In the genomic region with DNA sequence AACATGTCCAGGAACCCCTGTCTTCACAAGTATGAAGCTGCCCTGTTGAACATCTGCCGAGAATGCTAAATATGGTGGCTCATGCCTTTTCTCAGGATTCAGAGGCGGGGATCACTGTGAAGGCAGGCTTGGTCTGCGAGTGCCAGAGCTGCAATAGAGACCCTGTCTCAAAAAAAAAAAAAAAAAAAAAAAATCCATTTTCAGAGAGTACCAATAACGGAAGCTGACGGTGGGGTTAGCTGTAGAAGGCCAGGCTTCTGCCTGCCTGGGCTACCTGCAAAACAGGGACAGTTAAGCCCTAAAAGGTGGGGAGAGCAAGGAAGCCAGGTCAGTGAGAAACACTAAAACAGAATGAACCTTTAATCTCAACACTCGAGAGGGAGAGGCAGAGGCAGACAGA, we compare ENCODE assay signal across 9 mouse cellular contexts. TPM values are rescaled to one million over a fixed set of nuclear protein-coding genes. Genes with fewer than 3 reads are reported as not detected.
DNase-seq lines count a peak whose midpoint lies in the region; ATAC-seq and TF ChIP-seq lines count a peak whose summit lies in the region.
"Had no signal": no experiment of that assay in that cellular context is flagged by ENCODE, and none has a peak within 500 bp of the region (broad histone marks: within the 10 kb centered on the region; RNA-seq: fewer than 3 reads in every experiment).

No protein-coding gene starts in this region.

- peak overlapping the region; percentile 60 for H3K4me2 ChIP-seq in heart, embryonic 11.5 days
- H3K4me2 ChIP-seq in forebrain, postnatal 0 days (ENCODE audit: low read depth): peak overlapping the region; percentile 63; the same call in 1 of the 2 replicates
- peak overlapping the region; percentile 74 for H3K4me2 ChIP-seq in liver, postnatal 0 days (ENCODE audit: low read depth, low read length)

- TF ChIP-seq POLR2A in ES-Bruce4 (IDR thresholded peaks at IDR 0.05; ENCODE audit: insufficient read depth, low read length): no peak

- H3K4me3 ChIP-seq in heart, embryonic 11.5 days (ENCODE audit: low read depth, low read length): peak overlapping the region; percentile 86
- H3K4me3 ChIP-seq in ES-Bruce4 (ENCODE audit: low read depth, low read length): peak overlapping the region; percentile 91
- H3K4me3 ChIP-seq in forebrain, postnatal 0 days (ENCODE audit: low read depth, low read length): peak overlapping the region; percentile 63
- peak overlapping the region; percentile 85 for H3K4me3 ChIP-seq in liver, postnatal 0 days (ENCODE audit: low read depth, low read length)

- TF ChIP-seq CTCF in ES-Bruce4 (IDR thresholded peaks at IDR 0.05; ENCODE audit: low read depth, low read length): no peak
- no peak for TF ChIP-seq CTCF in forebrain, postnatal 0 days (IDR thresholded peaks at IDR 0.05; ENCODE audit: low read depth)
- no peak for TF ChIP-seq CTCF in liver, postnatal 0 days (IDR thresholded peaks at IDR 0.05; ENCODE audit: low read depth)

- no peak overlapping the region for H3K27ac ChIP-seq in heart, embryonic 11.5 days (ENCODE audit: low read depth, low read length)
- peak overlapping the region; percentile 60; the same call in 1 of the 2 replicates for H3K27ac ChIP-seq in ES-Bruce4 (ENCODE audit: insufficient read depth, low read length)
- no peak overlapping the region for H3K27ac ChIP-seq in forebrain, postnatal 0 days (ENCODE audit: low read depth, low read length)
- no peak overlapping the region for H3K27ac ChIP-seq in liver, postnatal 0 days (ENCODE audit: low read depth)

- peaks cover 18% of the 10 kb centered on the region for H3K36me3 ChIP-seq in heart, embryonic 11.5 days (ENCODE audit: control insufficient read depth, insufficient read depth, low read length)
- peaks cover 38% of the 10 kb centered on the region for H3K36me3 ChIP-seq in ES-Bruce4 (ENCODE audit: control insufficient read depth, insufficient read depth, low read length, poor library complexity, severe bottlenecking)
- peaks cover 21% of the 10 kb centered on the region for H3K36me3 ChIP-seq in forebrain, postnatal 0 days (ENCODE audit: insufficient read depth)
- H3K36me3 ChIP-seq in liver, postnatal 0 days (replicated peaks; ENCODE audit: insufficient read depth, low read length): peaks cover 28% of the 10 kb centered on the region

- no peaks in the 10 kb centered on the region for H3K9me3 ChIP-seq in heart, embryonic 11.5 days (replicated peaks; ENCODE audit: control insufficient read depth, low read length)
- H3K9me3 ChIP-seq in ES-Bruce4 (replicated peaks; ENCODE audit: control insufficient read depth, insufficient read depth, low read length, poor library complexity, severe bottlenecking): no peaks in the 10 kb centered on the region
- no peaks in the 10 kb centered on the region for H3K9me3 ChIP-seq in forebrain, postnatal 0 days (ENCODE audit: low read length)
- H3K9me3 ChIP-seq in liver, postnatal 0 days (ENCODE audit: low read length): no peaks in the 10 kb centered on the region

- no peak for ATAC-seq in heart, embryonic 11.5 days (replicated peaks; ENCODE audit: insufficient number of reproducible peaks, low FRiP score, low TSS enrichment)
- ATAC-seq in forebrain, postnatal 0 days: no peak
- ATAC-seq in liver, postnatal 0 days: no peak
- no peak for ATAC-seq in megakaryocyte-erythroid progenitor cell, adult 5-6 weeks (replicated peaks; ENCODE audit: low FRiP score, low TSS enrichment, poor library complexity, severe bottlenecking)

- no peak for TF ChIP-seq EP300 in ES-Bruce4 (IDR thresholded peaks at IDR 0.05; ENCODE audit: insufficient read depth, low read depth, low read length)
- no peak for TF ChIP-seq EP300 in liver, postnatal 0 days (IDR thresholded peaks at IDR 0.05; ENCODE audit: low read depth)

- H3K27me3 ChIP-seq in heart, embryonic 11.5 days (ENCODE audit: control insufficient read depth, insufficient read depth, low read length): no peaks in the 10 kb centered on the region
- no peaks in the 10 kb centered on the region for H3K27me3 ChIP-seq in ES-Bruce4 (ENCODE audit: control insufficient read depth, insufficient read depth, low read length, poor library complexity, severe bottlenecking)
- no peaks in the 10 kb centered on the region for H3K27me3 ChIP-seq in forebrain, postnatal 0 days (ENCODE audit: insufficient read depth, low read length)
- no peaks in the 10 kb centered on the region for H3K27me3 ChIP-seq in liver, postnatal 0 days (ENCODE audit: insufficient read depth, low read length)

- peak overlapping the region; percentile 81; the same call in 1 of the 2 replicates for H3K9ac ChIP-seq in heart, embryonic 11.5 days (ENCODE audit: low read depth, low read length)
- peak overlapping the region; percentile 97 for H3K9ac ChIP-seq in ES-Bruce4 (ENCODE audit: low read depth, poor library complexity, severe bottlenecking)
- no peak overlapping the region for H3K9ac ChIP-seq in forebrain, postnatal 0 days
- H3K9ac ChIP-seq in liver, postnatal 0 days (replicated peaks): no peak overlapping the region

- 86% methylated on average over 6 of the region's 6 CpGs for WGBS in heart, embryonic 11.5 days (ENCODE audit: insufficient replicate concordance)
- 90% methylated on average over 6 of the region's 6 CpGs for WGBS in forebrain, postnatal 0 days
- 73% methylated on average over 6 of the region's 6 CpGs for whole genome bisulfite sequencing in liver, postnatal 0 days (ENCODE audit: insufficient replicate concordance)

- H3K4me1 ChIP-seq in heart, embryonic 11.5 days (ENCODE audit: control insufficient read depth, insufficient read depth, low read length): peaks cover 10% of the 10 kb centered on the region
- H3K4me1 ChIP-seq in ES-Bruce4 (ENCODE audit: control insufficient read depth, insufficient read depth, low read length): peaks cover 2% of the 10 kb centered on the region
- 0 out of 2 replicates have a peak, but pooled peaks cover 2% of the 10 kb centered on the region for H3K4me1 ChIP-seq in forebrain, postnatal 0 days (ENCODE audit: insufficient read depth)
- peaks cover 11% of the 10 kb centered on the region for H3K4me1 ChIP-seq in liver, postnatal 0 days (ENCODE audit: insufficient read depth)

- DNase-seq in heart, adult 9 months (ENCODE audit: low spot score in 2 of 2): no peak
- no peak for DNase-seq in forebrain, postnatal 0 days
- DNase-seq in liver, postnatal 0 days: no peak
- no peak for DNase-seq in thymus, postnatal 14 days
- DNase-seq in lung, postnatal 25 days (ENCODE audit: low spot score): no peak
- DNase-seq: kidney, postnatal 4 days had no signal

RNA-seq across cellular contexts. Expression of a gene that starts 0.8 kb away (rescaled TPM):
- polyA plus RNA-seq in heart, embryonic 11.5 days (2014; fragmentation: Nextera tagmentation; extraction: Ambion mirVana): 591 and 599 TPM in 2 replicates
- 1,062 and 1,139 TPM in 2 replicates for polyA plus RNA-seq in ES-Bruce4 (2011; ENCODE audit: insufficient read depth, insufficient read length, low read depth, missing spikeins)
- 1,274 and 1,982 TPM in 2 replicates for total RNA-seq in forebrain, postnatal 0 days (2014; rRNA removed)
- polyA plus RNA-seq in forebrain, postnatal 0 days (2015; fragmentation: Nextera tagmentation; extraction: Ambion mirVana): 605 and 756 TPM in 2 replicates
- 493 and 504 TPM in 2 replicates for polyA plus RNA-seq in liver, postnatal 0 days (2015; fragmentation: Nextera tagmentation; extraction: Ambion mirVana)
- 3,723 and 3,737 TPM in 2 replicates for total RNA-seq in megakaryocyte-erythroid progenitor cell, adult 5-6 weeks (2014; fragmentation: Nextera tagmentation)
- total RNA-seq in megakaryocyte-erythroid progenitor cell, adult 5-6 weeks (2017): 4,053 and 5,358 TPM in 2 replicates

RNA-seq across cellular contexts. Expression of a gene that starts 12.9 kb away (rescaled TPM):
- polyA plus RNA-seq in heart, embryonic 11.5 days (2014; fragmentation: Nextera tagmentation; extraction: Ambion mirVana): 18.1 and 20.2 TPM in 2 replicates
- 31.1 and 37.0 TPM in 2 replicates for polyA plus RNA-seq in ES-Bruce4 (2011; ENCODE audit: insufficient read depth, insufficient read length, low read depth, missing spikeins)
- 13.7 and 18.5 TPM in 2 replicates for total RNA-seq in forebrain, postnatal 0 days (2014; rRNA removed)
- polyA plus RNA-seq in forebrain, postnatal 0 days (2015; fragmentation: Nextera tagmentation; extraction: Ambion mirVana): 12.3 and 13.3 TPM in 2 replicates
- 9.6 and 10.4 TPM in 2 replicates for polyA plus RNA-seq in liver, postnatal 0 days (2015; fragmentation: Nextera tagmentation; extraction: Ambion mirVana)
- total RNA-seq in megakaryocyte-erythroid progenitor cell, adult 5-6 weeks (2014; fragmentation: Nextera tagmentation): 18.9 and 31.1 TPM in 2 replicates
- total RNA-seq in megakaryocyte-erythroid progenitor cell, adult 5-6 weeks (2017): 11.0 and 27.5 TPM in 2 replicates

RNA-seq across cellular contexts. Expression of a gene that starts 13.4 kb away (rescaled TPM):
- 8.4 and 9.2 TPM in 2 replicates for polyA plus RNA-seq in heart, embryonic 11.5 days (2014; fragmentation: Nextera tagmentation; extraction: Ambion mirVana)
- not detected in 2 replicates for polyA plus RNA-seq in ES-Bruce4 (2011; ENCODE audit: insufficient read depth, insufficient read length, low read depth, missing spikeins)
- total RNA-seq in forebrain, postnatal 0 days (2014; rRNA removed): 0.48 and 0.62 TPM in 2 replicates
- 0.39 and 1.1 TPM in 2 replicates for polyA plus RNA-seq in forebrain, postnatal 0 days (2015; fragmentation: Nextera tagmentation; extraction: Ambion mirVana)
- 37.9 and 41.0 TPM in 2 replicates for polyA plus RNA-seq in liver, postnatal 0 days (2015; fragmentation: Nextera tagmentation; extraction: Ambion mirVana)
- not detected in 2 replicates for total RNA-seq in megakaryocyte-erythroid progenitor cell, adult 5-6 weeks (2014; fragmentation: Nextera tagmentation)
- 0.99 TPM in 1 of 2 replicates, not detected in the other for total RNA-seq in megakaryocyte-erythroid progenitor cell, adult 5-6 weeks (2017)

RNA-seq across cellular contexts. Expression of a gene that starts 38.5 kb away (rescaled TPM):
- 44.7 and 46.2 TPM in 2 replicates for polyA plus RNA-seq in heart, embryonic 11.5 days (2014; fragmentation: Nextera tagmentation; extraction: Ambion mirVana)
- 54.2 and 59.0 TPM in 2 replicates for polyA plus RNA-seq in ES-Bruce4 (2011; ENCODE audit: insufficient read depth, insufficient read length, low read depth, missing spikeins)
- total RNA-seq in forebrain, postnatal 0 days (2014; rRNA removed): 5.1 and 9.4 TPM in 2 replicates
- polyA plus RNA-seq in forebrain, postnatal 0 days (2015; fragmentation: Nextera tagmentation; extraction: Ambion mirVana): 24.7 and 27.9 TPM in 2 replicates
- polyA plus RNA-seq in liver, postnatal 0 days (2015; fragmentation: Nextera tagmentation; extraction: Ambion mirVana): 91.6 and 104 TPM in 2 replicates
- total RNA-seq in megakaryocyte-erythroid progenitor cell, adult 5-6 weeks (2014; fragmentation: Nextera tagmentation): 67.5 and 76.4 TPM in 2 replicates
- total RNA-seq in megakaryocyte-erythroid progenitor cell, adult 5-6 weeks (2017): 25.8 and 33.8 TPM in 2 replicates

RNA-seq across cellular contexts. Expression of a gene that starts 54.2 kb away (rescaled TPM):
- polyA plus RNA-seq in heart, embryonic 11.5 days (2014; fragmentation: Nextera tagmentation; extraction: Ambion mirVana): not detected in 2 replicates
- polyA plus RNA-seq in ES-Bruce4 (2011; ENCODE audit: insufficient read depth, insufficient read length, low read depth, missing spikeins): not detected in 2 replicates
- 0.29 TPM in 1 of 2 replicates, not detected in the other for total RNA-seq in forebrain, postnatal 0 days (2014; rRNA removed)
- 0.14 and 0.17 TPM in 2 replicates for polyA plus RNA-seq in forebrain, postnatal 0 days (2015; fragmentation: Nextera tagmentation; extraction: Ambion mirVana)
- not detected in 2 replicates for polyA plus RNA-seq in liver, postnatal 0 days (2015; fragmentation: Nextera tagmentation; extraction: Ambion mirVana)
- total RNA-seq in megakaryocyte-erythroid progenitor cell, adult 5-6 weeks (2014; fragmentation: Nextera tagmentation): not detected in 2 replicates
- not detected in 2 replicates for total RNA-seq in megakaryocyte-erythroid progenitor cell, adult 5-6 weeks (2017)

Comparison
In these comparisons a context has a peak if more than half of its experiments do, and no peak if none do; other contexts are left out.
1. H3K9ac ChIP-seq: peak in heart, embryonic 11.5 days (single experiment) and ES-Bruce4 (single experiment); none in forebrain, postnatal 0 days (single experiment) and liver, postnatal 0 days (single experiment).
2. Peak in every context shown above with its lines, with median percentiles within 50 percentile points of each other: H3K4me2 ChIP-seq and H3K4me3 ChIP-seq.